Mouse (Mus musculus): ENCODE results near the gene Hs6st3.

Hs6st3 gene

DNA sequence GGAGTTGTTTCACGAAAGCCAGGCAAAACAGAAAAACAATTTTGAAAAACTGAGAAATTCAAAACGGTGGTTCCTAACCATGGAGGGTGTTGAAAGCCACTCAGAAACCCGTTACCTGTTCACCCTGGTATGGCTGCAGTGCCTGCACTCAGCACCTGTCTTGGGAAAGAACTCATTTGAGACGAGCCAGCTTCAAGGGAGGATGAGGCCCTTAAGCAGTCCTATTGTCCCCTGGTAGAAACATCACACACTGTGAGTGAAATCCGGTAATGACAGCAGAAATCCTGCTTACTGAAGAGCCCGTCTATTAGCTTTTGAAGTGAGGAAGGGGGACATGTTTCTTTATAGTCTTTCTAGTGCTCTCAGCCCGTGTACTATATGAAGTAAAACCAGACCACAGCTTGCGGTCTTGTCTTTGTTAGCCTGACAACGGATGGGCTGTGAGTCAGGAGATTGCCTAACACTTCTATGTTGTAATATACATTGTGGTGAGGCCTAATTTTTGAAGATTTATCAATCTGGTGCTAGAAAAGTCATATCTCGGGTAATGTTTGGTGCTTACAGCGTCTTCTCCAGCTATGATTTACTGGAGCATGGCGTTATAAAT, 641.9 kb downstream of the Hs6st3 start:
- peak in 1 of 2 experiments; percentile 20 for DNase-seq (ENCODE audit: low read depth in 1 of 2, low spot score in 2 of 2)

DNA sequence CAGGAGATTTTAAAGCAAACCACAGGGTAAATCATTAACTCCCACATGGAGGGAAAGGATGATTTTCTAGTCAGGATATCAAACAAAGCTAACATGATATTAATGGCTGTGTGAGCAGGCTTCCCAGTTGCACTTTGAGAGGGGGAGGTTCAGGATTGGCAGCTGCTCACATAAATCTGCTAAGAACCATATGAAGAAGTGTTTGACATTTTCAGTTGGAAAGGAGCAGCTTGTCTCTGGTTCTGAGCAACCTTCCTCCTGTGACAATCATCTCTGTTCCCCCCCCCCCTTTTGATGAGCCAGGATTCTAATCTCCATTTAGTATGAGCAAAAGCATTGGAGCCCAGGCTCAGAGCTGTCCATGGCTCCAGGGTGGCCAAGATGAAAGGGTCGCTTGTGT, 643.0 kb downstream of the Hs6st3 start:
- no peak for DNase-seq (ENCODE audit: low read depth in 1 of 2, low spot score in 2 of 2)

DNA sequence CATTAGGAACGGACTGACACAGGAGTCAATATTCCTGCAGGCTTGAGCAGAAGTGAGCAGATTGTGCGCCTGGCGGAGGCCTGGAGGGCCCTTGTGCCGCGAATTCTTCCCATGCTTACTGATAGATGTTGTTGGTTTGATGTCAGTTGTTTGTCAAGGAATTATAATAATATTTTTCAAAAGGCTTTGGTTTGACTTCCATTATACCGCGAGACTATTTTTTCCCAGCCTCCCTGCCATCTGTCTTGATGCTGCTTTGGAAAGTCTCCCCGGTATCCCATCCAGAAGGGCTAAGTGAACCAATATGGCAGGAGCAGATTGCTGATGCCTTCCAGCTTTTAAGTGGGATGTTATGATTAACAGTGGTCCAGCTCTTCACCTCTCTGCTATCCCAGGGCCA, 651.3 kb downstream of the Hs6st3 start:
- DNase-seq (ENCODE audit: low read depth in 1 of 2, low spot score in 2 of 2) = no peak

DNA sequence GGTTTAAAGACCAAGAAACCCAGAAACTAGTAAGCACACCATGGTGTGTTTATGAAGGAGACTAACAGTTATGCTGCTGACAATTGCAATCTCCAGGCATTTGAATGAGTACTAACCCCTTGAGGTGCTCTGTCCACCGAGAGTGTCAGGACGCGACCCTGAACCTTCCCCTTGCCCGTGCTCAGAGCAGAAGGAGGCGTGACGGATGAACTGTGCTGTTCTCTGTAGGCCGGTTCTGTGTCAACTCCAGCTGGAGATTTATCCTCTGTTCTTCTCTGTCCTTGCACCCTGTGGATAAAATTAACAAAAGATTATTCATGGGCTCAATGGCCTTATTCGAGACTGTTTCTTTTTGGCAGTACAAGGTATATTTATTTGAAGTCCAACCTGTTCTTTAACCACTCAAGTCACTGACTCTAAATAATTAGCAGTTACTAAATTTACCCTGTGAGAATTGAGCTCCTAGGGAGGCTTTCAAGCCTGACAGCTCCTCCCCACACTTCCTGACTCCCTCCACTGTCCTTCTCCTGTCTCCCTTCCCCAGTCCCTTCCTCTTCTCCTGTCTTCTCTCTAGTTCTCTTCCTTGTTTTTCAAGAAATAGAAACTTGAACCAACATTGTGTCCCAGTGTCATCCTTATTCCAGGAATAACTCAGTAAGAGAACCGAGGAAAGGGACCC, 659.2 kb downstream of the Hs6st3 start:
- no peak for DNase-seq (ENCODE audit: low read depth in 1 of 2, low spot score in 2 of 2)

DNA sequence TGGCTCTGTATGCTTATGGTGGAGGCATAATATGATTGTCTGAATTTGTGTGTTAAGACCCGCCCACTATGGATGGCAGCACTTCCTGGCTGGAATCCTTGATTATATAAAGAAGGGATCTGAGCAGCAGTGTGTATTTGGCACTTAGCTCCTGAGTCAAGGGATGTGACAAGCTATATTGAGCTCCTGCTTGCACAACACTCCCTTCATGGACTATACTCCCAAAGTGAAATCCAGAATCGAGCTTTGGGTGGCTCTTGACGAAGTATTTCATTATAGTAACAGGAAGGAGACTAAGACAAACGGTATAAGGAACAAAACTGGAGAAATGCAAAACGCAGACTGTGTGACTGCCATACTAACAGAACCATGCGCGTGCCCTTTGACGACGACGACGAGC, 660.4 kb downstream of the Hs6st3 start:
- no peak for DNase-seq (ENCODE audit: low read depth in 1 of 2, low spot score in 2 of 2)

DNA sequence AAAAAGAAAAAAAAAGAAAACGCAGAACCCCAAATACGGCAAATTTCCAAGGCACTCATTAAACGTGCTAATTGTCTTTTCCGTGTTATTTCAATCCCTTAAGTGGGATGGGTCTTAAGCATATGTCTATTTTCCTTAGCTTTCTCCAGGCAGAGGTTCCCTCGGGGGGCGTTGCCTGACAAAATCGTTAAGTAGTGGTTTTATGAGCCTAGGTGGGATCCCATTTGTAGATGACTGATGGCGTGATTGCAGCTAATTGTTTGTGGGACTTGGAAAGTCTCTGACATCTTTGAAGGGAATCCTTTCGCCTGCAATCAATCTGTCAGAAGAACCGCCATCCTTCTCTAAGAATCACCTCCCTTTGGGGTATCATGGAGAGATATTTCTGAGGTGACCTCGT, 662.7 kb downstream of the Hs6st3 start:
- DNase-seq (ENCODE audit: low read depth in 1 of 2, low spot score in 2 of 2) = no peak

DNA sequence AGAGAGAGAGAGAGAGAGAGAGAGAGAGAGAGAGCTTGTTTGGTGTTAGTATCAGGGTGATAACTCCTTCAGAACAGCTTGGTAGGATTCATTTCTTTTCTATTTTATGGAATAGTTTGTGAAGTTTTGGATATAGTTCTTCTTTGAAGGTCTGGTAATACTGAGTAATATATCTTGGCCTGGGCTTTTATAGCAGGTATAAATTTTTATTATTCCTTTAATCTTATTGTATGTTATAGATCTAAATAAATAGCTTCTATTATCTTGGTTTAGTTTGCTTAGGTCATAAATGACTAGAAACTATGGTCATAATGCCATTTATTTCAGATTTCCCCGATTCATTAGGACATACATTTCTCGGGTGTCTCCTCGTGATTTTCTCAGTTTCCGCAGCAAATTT, 675.8 kb downstream of the Hs6st3 start:
- no peak for DNase-seq (ENCODE audit: low read depth in 1 of 2, low spot score in 2 of 2)

DNA sequence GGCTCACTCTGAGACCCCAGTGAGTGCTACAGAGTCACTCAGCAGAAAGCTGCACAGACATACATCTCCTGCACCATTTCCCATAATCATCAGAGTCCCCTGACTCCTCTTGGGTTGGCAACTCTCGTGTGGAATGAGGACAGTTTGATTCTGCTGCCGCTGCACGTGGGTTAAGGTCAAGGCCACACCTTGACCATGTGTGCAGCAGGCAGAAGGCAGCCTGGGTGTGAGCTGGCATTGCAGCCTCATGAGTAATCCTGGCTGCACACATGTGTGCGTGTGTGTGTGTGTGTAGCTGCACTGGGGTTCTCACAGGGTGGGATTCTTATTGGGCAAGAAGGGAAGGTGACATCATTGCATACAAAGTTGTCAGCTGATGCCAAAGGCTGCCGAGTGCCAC, 677.5 kb downstream of the Hs6st3 start:
- DNase-seq (ENCODE audit: low read depth in 1 of 2, low spot score in 2 of 2) = no peak

DNA sequence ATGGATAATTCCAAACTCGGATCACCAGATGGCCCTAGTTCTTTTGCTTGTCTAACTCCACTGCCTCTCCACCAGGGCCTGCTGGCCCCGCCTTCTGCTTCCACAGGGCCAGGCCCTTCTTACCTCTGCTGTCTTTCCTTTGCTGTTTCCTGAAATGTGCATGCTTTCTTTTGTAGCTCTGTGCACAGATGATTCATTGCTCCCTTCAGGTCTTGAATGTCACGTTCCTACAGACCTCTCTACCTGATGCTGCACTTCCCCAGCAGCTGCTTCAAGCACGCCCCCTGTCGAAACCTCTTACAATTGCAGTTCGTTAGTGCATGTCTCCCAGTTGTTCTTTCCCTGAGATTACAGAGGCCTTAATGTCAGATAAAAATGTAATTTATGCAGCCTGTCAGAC, 682.4 kb downstream of the Hs6st3 start:
- no peak for DNase-seq (ENCODE audit: low read depth in 1 of 2, low spot score in 2 of 2)

DNA sequence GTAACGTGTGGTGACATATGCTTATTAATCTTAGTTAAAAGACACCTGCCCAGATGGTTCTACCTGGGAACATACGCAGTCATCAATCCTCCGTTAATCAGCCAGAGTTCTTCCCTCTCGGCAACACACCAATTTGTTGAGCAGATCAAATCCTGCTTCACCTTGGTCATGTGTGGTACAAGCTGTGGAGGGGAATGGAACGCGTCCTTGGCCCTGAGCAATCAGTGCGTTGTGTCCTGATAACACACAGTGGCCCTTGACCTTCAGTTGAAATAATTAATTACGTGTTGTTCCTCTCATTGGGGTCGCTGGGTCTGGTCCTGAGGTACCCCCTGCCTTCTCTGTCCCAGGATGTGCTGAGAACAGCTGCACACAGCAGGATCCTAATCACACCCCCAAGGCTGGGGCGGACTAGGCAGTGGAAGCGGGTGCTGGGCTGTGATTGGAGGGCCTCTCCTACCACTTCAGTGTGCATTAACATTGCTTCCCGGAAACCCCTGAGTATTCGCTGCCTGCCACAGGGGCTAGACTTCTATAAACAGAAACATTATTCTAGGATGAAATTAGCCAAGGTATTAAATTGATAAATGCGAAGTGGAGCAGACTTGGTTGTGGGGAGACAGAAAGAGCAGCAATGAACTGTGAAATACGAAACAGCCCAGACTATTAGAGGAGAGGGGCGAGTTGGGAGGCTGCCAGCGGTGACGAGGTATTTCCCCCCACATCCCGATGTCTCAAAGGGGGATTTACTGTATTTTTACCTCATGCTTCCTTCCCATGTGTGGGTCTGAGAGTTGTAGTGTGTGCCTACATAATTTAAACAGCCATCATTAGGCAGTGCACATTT, 693.2 kb downstream of the Hs6st3 start:
- DNase-seq (ENCODE audit: low read depth in 1 of 2, low spot score in 2 of 2) = no peak

DNA sequence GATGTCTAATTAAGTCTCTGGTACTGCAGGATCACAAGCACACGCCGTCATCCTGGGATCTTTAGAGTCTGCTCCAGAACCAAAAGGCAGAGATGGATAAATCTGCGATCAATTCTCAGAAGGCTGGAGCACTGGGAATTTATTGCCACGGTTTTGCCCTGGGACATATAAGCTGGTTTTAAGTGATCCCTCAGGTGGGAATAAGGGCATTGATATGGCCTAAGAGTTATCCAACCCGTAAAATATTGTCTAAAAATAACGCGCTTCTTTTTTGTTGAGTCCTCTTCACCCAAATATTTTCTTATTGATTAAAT, 693.8 kb downstream of the Hs6st3 start:
- no peak for DNase-seq (ENCODE audit: low read depth in 1 of 2, low spot score in 2 of 2)

DNA sequence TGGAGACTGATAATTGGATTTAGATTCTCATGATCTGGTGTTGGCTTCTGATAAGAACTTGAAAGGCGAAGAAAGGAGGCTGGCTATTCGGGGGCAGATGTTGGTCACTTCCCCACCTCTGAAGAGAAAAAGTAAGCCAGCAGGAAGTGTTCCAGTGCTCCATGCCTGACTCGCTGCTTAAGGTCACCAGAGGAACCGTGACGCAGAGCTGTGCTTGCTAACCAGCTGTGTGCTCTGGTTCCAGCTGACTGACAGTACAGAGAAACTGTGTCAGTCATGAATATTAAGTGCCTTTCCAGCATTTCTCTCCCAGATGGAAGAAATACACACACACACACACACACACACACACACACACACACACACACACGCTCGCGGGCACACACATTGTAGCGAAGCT, 694.8 kb downstream of the Hs6st3 start:
- no peak for DNase-seq (ENCODE audit: low read depth in 1 of 2, low spot score in 2 of 2)

DNA sequence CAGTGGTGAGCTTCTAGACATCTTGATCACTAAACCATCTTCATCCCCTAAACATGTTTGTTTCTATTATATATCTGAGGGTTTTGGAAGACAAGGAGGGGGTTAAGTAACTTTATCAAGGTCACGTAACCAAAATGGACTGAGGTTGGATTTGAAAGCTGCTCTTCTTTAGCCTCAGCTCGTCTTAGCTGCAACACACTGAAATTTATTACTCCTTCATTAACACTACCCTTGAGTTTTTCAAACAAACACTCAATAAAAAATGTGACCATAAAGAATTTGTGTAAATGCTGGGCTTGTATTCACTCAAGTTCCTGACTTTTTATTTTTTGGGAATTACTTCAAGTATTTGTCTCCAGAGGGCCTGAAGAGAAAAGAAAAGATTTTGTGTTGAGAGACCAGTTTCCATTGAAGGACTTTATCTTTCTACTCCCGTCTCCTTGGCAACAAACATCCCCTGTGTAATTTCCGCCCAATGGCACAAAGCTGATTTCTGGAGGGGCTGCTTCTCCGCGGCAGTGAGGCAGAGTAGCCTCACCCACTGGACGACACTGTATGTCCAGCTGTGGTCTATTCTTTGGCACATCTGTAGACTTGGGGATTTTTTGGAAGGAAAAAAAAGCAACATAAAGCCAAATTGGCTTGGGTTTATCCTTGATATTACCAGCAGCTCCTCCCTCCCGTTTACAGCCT, 696.0 kb downstream of the Hs6st3 start:
- no peak for DNase-seq (ENCODE audit: low read depth in 1 of 2, low spot score in 2 of 2)

DNA sequence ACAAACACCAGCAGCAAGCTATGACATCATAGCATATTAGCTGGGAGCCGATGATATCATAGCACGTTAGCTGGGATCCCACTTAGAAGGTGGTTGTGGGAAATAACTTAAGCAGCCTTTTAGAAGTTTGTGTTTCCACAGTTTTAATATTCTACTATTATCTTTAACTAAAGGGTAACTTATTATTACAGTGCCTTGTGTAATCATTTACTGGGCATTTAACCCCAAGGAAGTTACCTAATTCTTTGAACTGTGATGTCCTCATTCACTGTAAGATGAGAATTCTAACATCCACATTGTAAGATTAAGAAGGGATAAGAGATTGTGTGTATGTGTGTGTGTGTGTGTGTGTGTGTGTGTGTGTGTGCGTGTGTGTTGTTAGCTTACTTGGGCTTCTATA, 697.9 kb downstream of the Hs6st3 start:
- no peak for DNase-seq (ENCODE audit: low read depth in 1 of 2, low spot score in 2 of 2)

DNA sequence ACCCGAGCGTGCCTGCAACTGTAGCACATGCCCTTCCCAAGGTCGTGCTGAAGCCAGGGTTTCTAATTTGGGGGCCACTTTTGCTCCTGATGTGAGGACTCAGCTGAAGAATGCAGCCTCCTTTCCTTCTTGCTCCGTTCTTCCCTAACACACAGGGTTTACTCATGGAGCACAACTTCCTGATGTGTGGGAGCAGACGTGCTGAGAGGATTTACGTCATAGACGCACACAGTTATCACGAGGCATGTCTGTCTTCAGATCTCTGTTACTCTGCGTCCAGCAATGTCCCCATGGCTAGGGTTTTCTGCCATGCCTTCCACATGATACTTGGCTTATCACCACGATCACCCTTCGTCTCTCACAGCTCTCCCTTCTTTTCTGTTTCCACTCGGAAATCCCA, 709.4 kb downstream of the Hs6st3 start:
- no peak for DNase-seq (ENCODE audit: low read depth in 1 of 2, low spot score in 2 of 2)

DNA sequence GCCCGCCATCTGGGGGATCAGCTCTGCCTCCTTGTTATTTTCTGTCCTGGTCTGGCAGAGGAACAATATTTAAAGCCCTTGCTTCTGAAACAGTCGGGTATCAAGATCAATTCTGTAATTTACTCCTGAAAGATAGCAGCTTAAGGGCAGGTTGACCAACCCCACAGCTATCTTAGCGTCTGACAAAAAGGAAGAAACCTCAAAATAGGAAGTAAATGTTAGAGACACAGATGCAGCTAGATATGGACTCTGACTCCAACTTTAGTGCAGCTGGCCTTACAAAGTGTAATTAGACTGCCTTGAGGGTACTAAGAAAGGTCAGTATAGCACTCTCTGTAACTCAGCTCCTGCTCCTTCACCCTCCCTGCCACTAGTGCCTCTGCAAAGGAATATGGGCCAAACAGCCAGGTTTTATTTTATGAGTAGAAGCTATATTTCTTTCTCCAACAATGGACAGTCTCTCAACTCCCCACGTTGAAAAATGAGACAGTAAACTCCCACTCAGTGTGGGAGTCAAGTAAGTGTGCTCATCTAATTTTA, 710.7 kb downstream of the Hs6st3 start:
- DNase-seq (ENCODE audit: low read depth in 1 of 2, low spot score in 2 of 2) = no peak

DNA sequence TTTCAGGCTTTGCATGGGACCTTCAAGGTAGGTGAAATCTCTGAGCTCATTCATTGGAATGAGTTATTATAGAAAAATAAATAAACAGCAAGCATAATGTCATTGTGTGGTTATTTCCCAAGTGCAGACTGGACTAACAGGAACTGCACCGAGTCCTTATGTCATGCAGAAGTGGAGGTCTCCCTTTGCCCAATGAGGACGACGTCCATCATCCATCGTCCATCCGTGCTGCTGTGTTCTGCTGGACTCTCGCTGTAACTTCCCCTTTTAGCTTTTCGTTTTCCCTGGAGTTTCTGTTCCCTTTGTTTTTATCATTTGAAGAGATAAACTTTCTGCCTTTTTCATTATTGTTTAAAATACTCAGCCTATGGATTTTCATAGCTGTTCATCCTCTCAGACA, 711.2 kb downstream of the Hs6st3 start:
- DNase-seq (ENCODE audit: low read depth in 1 of 2, low spot score in 2 of 2) = no peak

DNA sequence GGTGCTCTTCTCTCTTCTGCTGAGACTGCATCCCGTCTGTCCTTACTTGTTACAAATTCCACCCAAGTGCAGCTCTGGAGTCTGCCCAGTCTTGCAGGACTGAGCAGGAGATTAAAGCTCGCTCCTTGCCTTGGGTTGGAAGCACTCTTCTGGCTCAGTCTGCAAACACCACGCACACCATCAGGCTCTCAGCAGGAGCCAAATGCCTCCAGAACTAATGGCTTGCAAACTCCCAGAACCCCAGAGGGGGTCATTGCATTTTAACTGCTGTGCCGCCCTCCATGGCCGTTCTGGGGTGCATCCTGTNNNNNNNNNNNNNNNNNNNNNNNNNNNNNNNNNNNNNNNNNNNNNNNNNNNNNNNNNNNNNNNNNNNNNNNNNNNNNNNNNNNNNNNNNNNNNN, 714.0 kb downstream of the Hs6st3 start:
- DNase-seq (ENCODE audit: low read depth in 1 of 2, low spot score in 2 of 2) = no peak

DNA sequence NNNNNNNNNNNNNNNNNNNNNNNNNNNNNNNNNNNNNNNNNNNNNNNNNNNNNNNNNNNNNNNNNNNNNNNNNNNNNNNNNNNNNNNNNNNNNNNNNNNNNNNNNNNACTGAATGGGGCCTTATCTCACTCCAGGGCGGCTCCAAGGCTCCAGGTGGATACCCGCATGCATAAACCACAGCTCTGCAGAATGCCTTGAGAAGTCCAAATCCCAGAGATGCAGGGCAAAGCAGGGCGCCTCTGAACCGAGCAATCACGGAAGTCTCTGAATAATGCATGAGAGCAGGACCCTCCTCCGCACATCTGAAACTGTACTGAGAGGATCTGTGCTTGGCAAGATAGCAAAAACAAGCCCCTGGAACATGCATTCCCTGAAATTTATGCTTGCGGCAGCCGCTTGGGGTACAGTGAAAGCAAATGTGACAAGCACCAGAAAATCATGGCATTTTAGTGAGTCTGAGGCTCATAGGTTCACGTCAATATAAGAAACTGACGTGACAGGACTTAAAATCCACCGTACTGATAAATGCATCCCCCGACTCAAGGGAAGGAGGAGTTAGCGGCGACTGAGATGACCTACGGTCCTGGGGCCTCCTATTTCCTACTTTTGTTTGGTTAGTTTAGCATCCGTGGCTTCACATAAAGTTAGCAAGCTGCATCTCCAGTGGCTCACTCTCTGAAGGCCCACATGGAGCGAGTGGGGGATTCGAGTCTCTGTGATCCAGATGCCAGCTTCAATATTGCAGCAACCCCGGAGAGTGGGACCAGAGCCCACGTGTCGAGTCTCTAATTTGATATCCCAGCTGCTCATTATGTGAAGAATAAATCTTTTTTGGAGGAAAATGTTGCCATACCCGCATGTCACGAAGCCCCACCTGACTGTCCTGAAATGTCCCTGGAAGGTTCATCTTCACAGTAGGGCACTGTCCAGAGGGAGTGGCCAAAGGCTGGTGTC, 719.5 kb downstream of the Hs6st3 start:
- no peak for DNase-seq (ENCODE audit: low read depth in 1 of 2, low spot score in 2 of 2)

DNA sequence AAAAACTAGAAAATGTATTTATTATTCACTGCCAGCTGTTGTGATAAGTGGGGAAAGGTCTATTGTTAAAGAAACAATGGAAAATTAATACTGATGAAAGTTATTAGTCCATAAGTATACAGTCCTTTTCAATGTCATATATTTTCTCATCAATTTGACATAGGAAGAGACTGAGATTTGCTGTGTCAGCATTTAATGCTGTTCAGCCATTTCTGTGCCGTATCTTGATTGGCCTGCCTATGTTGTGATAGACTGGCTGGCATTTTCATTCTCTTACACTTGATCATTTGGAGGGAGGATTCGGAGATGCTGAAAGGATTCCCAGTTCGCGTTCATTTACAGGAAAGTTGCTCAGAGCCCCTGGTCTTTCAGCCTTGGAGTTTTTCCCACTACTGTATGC, 735.5 kb downstream of the Hs6st3 start:
- DNase-seq (ENCODE audit: low read depth in 1 of 2, low spot score in 2 of 2) = no peak

DNA sequence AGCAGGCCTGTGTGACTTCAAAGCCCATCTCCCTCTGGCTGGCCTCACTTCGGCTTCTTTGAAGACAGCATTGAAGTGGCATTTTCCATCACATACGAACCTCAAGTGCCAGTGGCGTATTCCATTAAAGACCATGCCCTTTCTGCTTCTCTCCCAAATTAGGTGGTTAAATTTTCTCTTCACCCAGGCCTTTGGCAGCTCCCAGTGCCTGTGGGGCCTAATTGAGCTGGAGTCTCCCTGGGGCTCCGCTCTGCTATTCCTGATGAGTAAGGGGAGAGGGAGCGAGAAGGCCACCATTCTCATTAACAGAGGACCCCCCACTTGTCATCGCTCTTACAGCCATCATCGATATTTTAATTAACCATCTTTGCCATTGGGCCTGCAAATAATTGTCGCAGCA, 754.8 kb downstream of the Hs6st3 start:
- DNase-seq (ENCODE audit: low read depth in 1 of 2, low spot score in 2 of 2) = no peak
